Mouse (Mus musculus): Measurements from ENCODE around the gene Nipsnap1. TPM values are rescaled to one million over a fixed set of nuclear protein-coding genes. Genes with fewer than 3 reads are reported as not detected.
A peak's percentile ranks its signal among the peaks of the same experiment; 100 is the strongest.

Gene Nipsnap1
- polyA plus RNA-seq, 1 experiment from 2014 or later: 76.8 TPM

- no peak for ATAC-seq (ENCODE audit: insufficient number of reproducible peaks, low FRiP score, low TSS enrichment, low read depth)
- no peaks in the 10 kb centered on the region for H3K4me1 ChIP-seq (ENCODE audit: control insufficient read depth, insufficient read depth, low read length)
- no peak overlapping the region for H3K4me2 ChIP-seq (ENCODE audit: low read depth, severe bottlenecking)
- H3K36me3 ChIP-seq (ENCODE audit: control insufficient read depth, insufficient read depth, low read length): peaks cover 11% of the 10 kb centered on the region; the same call in 1 of the 2 replicates
- no peaks in the 10 kb centered on the region for H3K27me3 ChIP-seq (ENCODE audit: control insufficient read depth, insufficient read depth, low read length)
- H3K9ac ChIP-seq (ENCODE audit: low read length): no peak overlapping the region
- DNase-seq (ENCODE audit: low spot score): peak; percentile 70
- H3K27ac ChIP-seq (replicated peaks; ENCODE audit: low read depth, low read length): no peak overlapping the region
- WGBS: 65% methylated on average over 2 of the region's 2 CpGs
- no peak overlapping the region for H3K4me3 ChIP-seq (ENCODE audit: low read depth, low read length)
- H3K9me3 ChIP-seq (ENCODE audit: control insufficient read depth, low read length): no peaks in the 10 kb centered on the region
Measured at GRCm38 (mm10) chr11:4885385-4885903, 11.7 kb downstream of the Nipsnap1 start.

GRCm38 (mm10) chr11:4886987-4887386 lies 13.2 kb downstream of the Nipsnap1 start:
- Histone ChIP-seq H3K27me3 (ENCODE audit: control insufficient read depth, insufficient read depth, low read length) (no peaks in the 10 kb centered on the region), H3K4me2 (ENCODE audit: low read depth, severe bottlenecking) (no peak overlapping the region), H3K9me3 (ENCODE audit: control insufficient read depth, low read length) (no peaks in the 10 kb centered on the region), H3K4me3 (ENCODE audit: low read depth, low read length) (no peak overlapping the region), H3K27ac (replicated peaks; ENCODE audit: low read depth, low read length) (no peak overlapping the region), H3K36me3 (ENCODE audit: control insufficient read depth, insufficient read depth, low read length) (peaks cover 11% of the 10 kb centered on the region; the same call in 1 of the 2 replicates), H3K9ac (ENCODE audit: low read length) (no peak overlapping the region), H3K4me1 (ENCODE audit: control insufficient read depth, insufficient read depth, low read length) (no peaks in the 10 kb centered on the region)
- WGBS: 92% methylated on average over 3 of the region's 3 CpGs
- ATAC-seq (ENCODE audit: insufficient number of reproducible peaks, low FRiP score, low TSS enrichment, low read depth) (no peak), DNase-seq (ENCODE audit: low spot score) (no peak)

- peak within 1 kb of the TSS; percentile 84 for H3K9ac ChIP-seq (ENCODE audit: low read length)
- H3K27ac ChIP-seq (replicated peaks; ENCODE audit: low read depth, low read length): no peak within 1 kb of the TSS
- H3K9me3 ChIP-seq (ENCODE audit: control insufficient read depth, low read length): no peaks in the 10 kb centered on the region
- ATAC-seq (ENCODE audit: insufficient number of reproducible peaks, low FRiP score, low TSS enrichment, low read depth): peak; percentile 80
- H3K27me3 ChIP-seq (ENCODE audit: control insufficient read depth, insufficient read depth, low read length): no peaks in the 10 kb centered on the region
- H3K4me1 ChIP-seq (ENCODE audit: control insufficient read depth, insufficient read depth, low read length): no peaks in the 10 kb centered on the region
- DNase-seq (ENCODE audit: low spot score): peak; percentile 87
- WGBS: 3% methylated on average over 52 of the region's 52 CpGs
- peak within 1 kb of the TSS; percentile 88 for H3K4me3 ChIP-seq (ENCODE audit: low read depth, low read length)
- peak within 1 kb of the TSS; percentile 74 for H3K4me2 ChIP-seq (ENCODE audit: low read depth, severe bottlenecking)
- peaks cover 4% of the 10 kb centered on the region; the same call in 1 of the 2 replicates for H3K36me3 ChIP-seq (ENCODE audit: control insufficient read depth, insufficient read depth, low read length)
Measured at GRCm38 (mm10) chr11:4894848-4895816, 21.4 kb downstream of the Nipsnap1 start, which contains the start of gene Thoc5. Gene Thoc5, plus strand, starts transcription at chr11:4895320.

- Histone ChIP-seq H3K27me3 (ENCODE audit: control insufficient read depth, insufficient read depth, low read length) (no peaks in the 10 kb centered on the region), H3K4me2 (ENCODE audit: low read depth, severe bottlenecking) (no peak overlapping the region), H3K4me1 (ENCODE audit: control insufficient read depth, insufficient read depth, low read length) (no peaks in the 10 kb centered on the region), H3K9ac (ENCODE audit: low read length) (no peak overlapping the region), H3K4me3 (ENCODE audit: low read depth, low read length) (no peak overlapping the region), H3K36me3 (ENCODE audit: control insufficient read depth, insufficient read depth, low read length) (peaks cover 4% of the 10 kb centered on the region; the same call in 1 of the 2 replicates), H3K27ac (replicated peaks; ENCODE audit: low read depth, low read length) (no peak overlapping the region), H3K9me3 (ENCODE audit: control insufficient read depth, low read length) (no peaks in the 10 kb centered on the region)
- DNase-seq (ENCODE audit: low spot score): no peak
- ATAC-seq (ENCODE audit: insufficient number of reproducible peaks, low FRiP score, low TSS enrichment, low read depth): no peak
- WGBS: 69% methylated on average over 5 of the region's 5 CpGs
Measured at GRCm38 (mm10) chr11:4900437-4900836, 26.7 kb downstream of the Nipsnap1 start.

GRCm38 (mm10) chr11:4901956-4902355 lies 28.2 kb downstream of the Nipsnap1 start:
- Histone ChIP-seq H3K4me1 (ENCODE audit: control insufficient read depth, insufficient read depth, low read length) (no peaks in the 10 kb centered on the region), H3K9me3 (ENCODE audit: control insufficient read depth, low read length) (no peaks in the 10 kb centered on the region), H3K4me2 (ENCODE audit: low read depth, severe bottlenecking) (no peak overlapping the region), H3K9ac (ENCODE audit: low read length) (no peak overlapping the region), H3K27ac (replicated peaks; ENCODE audit: low read depth, low read length) (no peak overlapping the region), H3K27me3 (ENCODE audit: control insufficient read depth, insufficient read depth, low read length) (no peaks in the 10 kb centered on the region), H3K4me3 (ENCODE audit: low read depth, low read length) (no peak overlapping the region), H3K36me3 (ENCODE audit: control insufficient read depth, insufficient read depth, low read length) (peaks cover 4% of the 10 kb centered on the region; the same call in 1 of the 2 replicates)
- DNase-seq (ENCODE audit: low spot score) (no peak), ATAC-seq (ENCODE audit: insufficient number of reproducible peaks, low FRiP score, low TSS enrichment, low read depth) (no peak)
- WGBS: 90% methylated on average over 6 of the region's 6 CpGs

GRCm38 (mm10) chr11:4906231-4906630 lies 32.5 kb downstream of the Nipsnap1 start:
- Histone ChIP-seq H3K9ac (ENCODE audit: low read length) (no peak overlapping the region), H3K27me3 (ENCODE audit: control insufficient read depth, insufficient read depth, low read length) (no peaks in the 10 kb centered on the region)
- no peak for ATAC-seq (ENCODE audit: insufficient number of reproducible peaks, low FRiP score, low TSS enrichment, low read depth)

GRCm38 (mm10) chr11:4916068-4916467 lies 42.3 kb downstream of the Nipsnap1 start:
- ATAC-seq (ENCODE audit: insufficient number of reproducible peaks, low FRiP score, low TSS enrichment, low read depth) (no peak), DNase-seq (ENCODE audit: low spot score) (peak; percentile 67)
- Histone ChIP-seq H3K4me2 (ENCODE audit: low read depth, severe bottlenecking) (no peak overlapping the region), H3K9ac (ENCODE audit: low read length) (no peak overlapping the region), H3K36me3 (ENCODE audit: control insufficient read depth, insufficient read depth, low read length) (peaks cover 18% of the 10 kb centered on the region), H3K27ac (replicated peaks; ENCODE audit: low read depth, low read length) (no peak overlapping the region), H3K27me3 (ENCODE audit: control insufficient read depth, insufficient read depth, low read length) (no peaks in the 10 kb centered on the region), H3K4me3 (ENCODE audit: low read depth, low read length) (no peak overlapping the region), H3K4me1 (ENCODE audit: control insufficient read depth, insufficient read depth, low read length) (no peaks in the 10 kb centered on the region), H3K9me3 (ENCODE audit: control insufficient read depth, low read length) (no peaks in the 10 kb centered on the region)
- 50% methylated on average over 1 of the region's 1 CpGs for WGBS

More at GRCm38 (mm10) chr11:4906231-4906630, 32.5 kb downstream of the Nipsnap1 start:
- H3K36me3 ChIP-seq (ENCODE audit: control insufficient read depth, insufficient read depth, low read length): peaks cover 4% of the 10 kb centered on the region; the same call in 1 of the 2 replicates
- H3K4me1 ChIP-seq (ENCODE audit: control insufficient read depth, insufficient read depth, low read length): no peaks in the 10 kb centered on the region
- no peak overlapping the region for H3K27ac ChIP-seq (replicated peaks; ENCODE audit: low read depth, low read length)
- no peaks in the 10 kb centered on the region for H3K9me3 ChIP-seq (ENCODE audit: control insufficient read depth, low read length)
- 95% methylated on average over 6 of the region's 6 CpGs for WGBS
- no peak for DNase-seq (ENCODE audit: low spot score)
- H3K4me3 ChIP-seq (ENCODE audit: low read depth, low read length): no peak overlapping the region
- no peak overlapping the region for H3K4me2 ChIP-seq (ENCODE audit: low read depth, severe bottlenecking)

GRCm38 (mm10) chr11:4921281-4921680 lies 47.5 kb downstream of the Nipsnap1 start:
- ATAC-seq (ENCODE audit: insufficient number of reproducible peaks, low FRiP score, low TSS enrichment, low read depth): no peak
- Histone ChIP-seq H3K4me3 (ENCODE audit: low read depth, low read length) (no peak overlapping the region), H3K27me3 (ENCODE audit: control insufficient read depth, insufficient read depth, low read length) (no peaks in the 10 kb centered on the region; the same call in 1 of the 2 replicates), H3K36me3 (ENCODE audit: control insufficient read depth, insufficient read depth, low read length) (peaks cover 18% of the 10 kb centered on the region; the same call in 1 of the 2 replicates), H3K27ac (replicated peaks; ENCODE audit: low read depth, low read length) (no peak overlapping the region), H3K4me1 (ENCODE audit: control insufficient read depth, insufficient read depth, low read length) (no peaks in the 10 kb centered on the region), H3K4me2 (ENCODE audit: low read depth, severe bottlenecking) (no peak overlapping the region), H3K9ac (ENCODE audit: low read length) (no peak overlapping the region), H3K9me3 (ENCODE audit: control insufficient read depth, low read length) (no peaks in the 10 kb centered on the region)
- no peak for DNase-seq (ENCODE audit: low spot score)
- 88% methylated on average over 2 of the region's 2 CpGs for WGBS
